ENCODE assay signal across 30 mouse cellular contexts in the genomic region with DNA sequence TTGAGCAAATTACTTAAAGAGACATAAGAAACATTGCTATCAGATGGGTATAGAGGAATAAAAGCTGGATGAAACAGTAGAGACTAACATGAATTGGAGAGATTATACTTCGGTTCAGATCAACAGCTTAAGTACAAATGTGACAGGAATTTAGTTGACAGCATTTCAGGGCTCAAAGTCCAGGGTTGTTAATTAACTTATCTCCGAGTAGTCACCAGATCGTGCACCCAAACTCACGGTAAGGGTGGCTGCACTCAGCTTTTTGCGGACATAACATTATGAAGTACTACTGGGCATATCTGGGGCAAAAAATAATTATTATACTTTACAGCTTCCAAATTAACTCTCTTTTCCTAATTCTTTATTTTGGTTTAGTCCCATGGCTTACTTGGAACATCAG.
DNase-seq lines count a peak whose midpoint lies in the region; ATAC-seq lines count a peak whose summit lies in the region.
"Had no signal": no experiment of that assay in that cellular context is flagged by ENCODE, and none has a peak within 500 bp of the region (broad histone marks: within the 10 kb centered on the region; RNA-seq: fewer than 3 reads in every experiment).

No protein-coding gene starts in this region.

- no peak overlapping the region for H3K9ac ChIP-seq in kidney, embryonic 14.5 days (ENCODE audit: low read depth, low read length)
- H3K9ac ChIP-seq: forebrain, embryonic 13.5 days; hindbrain, embryonic 15.5 days; limb, embryonic 15.5 days; midbrain, embryonic 12.5 days; neural tube, embryonic 12.5 days had no signal

- peaks cover 10% of the 10 kb centered on the region; the same call in 1 of the 2 replicates for H3K4me1 ChIP-seq in kidney, embryonic 14.5 days (ENCODE audit: control insufficient read depth, insufficient read depth, low read length)
- H3K4me1 ChIP-seq: forebrain, embryonic 13.5 days; midbrain, embryonic 12.5 days had no signal

- no peaks in the 10 kb centered on the region for H3K9me3 ChIP-seq in kidney, embryonic 14.5 days (ENCODE audit: control insufficient read depth, low read length)
- H3K9me3 ChIP-seq: forebrain, embryonic 13.5 days; hindbrain, embryonic 15.5 days; limb, embryonic 10.5 days; limb, embryonic 15.5 days; megakaryocyte, embryonic 14.5 days; midbrain, embryonic 12.5 days; neural tube, embryonic 12.5 days had no signal

- H3K27me3 ChIP-seq in kidney, embryonic 14.5 days (ENCODE audit: control insufficient read depth, insufficient read depth, low read length) = no peaks in the 10 kb centered on the region
- H3K27me3 ChIP-seq: forebrain, embryonic 13.5 days; hindbrain, embryonic 15.5 days; limb, embryonic 15.5 days; megakaryocyte, embryonic 14.5 days; midbrain, embryonic 12.5 days; neural tube, embryonic 12.5 days; Patski had no signal

- no peaks in the 10 kb centered on the region for H3K36me3 ChIP-seq in kidney, embryonic 14.5 days (ENCODE audit: control insufficient read depth, insufficient read depth, low read length)
- H3K36me3 ChIP-seq: hindbrain, embryonic 15.5 days; limb, embryonic 10.5 days; limb, embryonic 15.5 days; midbrain, embryonic 12.5 days; neural tube, embryonic 12.5 days had no signal

- WGBS in kidney, embryonic 14.5 days = 67% methylated on average over 5 of the region's 5 CpGs

- DNase-seq in kidney, adult 18-20 months = peak; percentile 40
- peak; percentile 63 to 84 for DNase-seq in kidney, adult 8-10 months
- peak; percentile 70 for DNase-seq in kidney, postnatal 14 days
- no peak for DNase-seq in spleen, adult 12 weeks (ENCODE audit: low spot score)
- no peak for DNase-seq in heart, adult 11 months
- DNase-seq in gastrocnemius, postnatal 36 days = no peak
- DNase-seq: adrenal gland, postnatal 14 days; cerebellum, adult 11 months; cerebellum, adult 9-10 months; cerebellum, postnatal 36 days; gastrocnemius, postnatal 14 days; heart, adult 18-20 months; layer of hippocampus, postnatal 36 days; lung, postnatal 4 days; right cerebral cortex, adult 18-20 months; thymus, adult 18-20 months; thymus, postnatal 25 days had no signal

- no peak overlapping the region for H3K4me2 ChIP-seq in kidney, embryonic 14.5 days (replicated peaks; ENCODE audit: low read depth, low read length)
- H3K4me2 ChIP-seq: forebrain, embryonic 13.5 days; heart, embryonic 11.5 days; hindbrain, embryonic 15.5 days; limb, embryonic 15.5 days; midbrain, embryonic 12.5 days; neural tube, embryonic 12.5 days had no signal

- ATAC-seq in kidney, embryonic 14.5 days (ENCODE audit: low FRiP score, low TSS enrichment) = no peak
- ATAC-seq: forebrain, embryonic 13.5 days; inflammation-experienced regulatory T-cells, adult 6 months; Patski had no signal

- H3K27ac ChIP-seq in kidney, embryonic 14.5 days (ENCODE audit: low read depth, low read length) = no peak overlapping the region
- H3K27ac ChIP-seq: forebrain, embryonic 13.5 days; hindbrain, embryonic 15.5 days; limb, embryonic 10.5 days; limb, embryonic 15.5 days; midbrain, embryonic 12.5 days; neural tube, embryonic 12.5 days; stomach, postnatal 0 days had no signal

- H3K4me3 ChIP-seq in kidney, embryonic 14.5 days (ENCODE audit: low read length) = no peak overlapping the region
- H3K4me3 ChIP-seq: forebrain, embryonic 13.5 days; hindbrain, embryonic 15.5 days; limb, embryonic 10.5 days; limb, embryonic 15.5 days; megakaryocyte, embryonic 14.5 days; midbrain, embryonic 12.5 days; myocyte; neural tube, embryonic 12.5 days had no signal

- intact Hi-C loops in gastrocnemius, postnatal 36 days (cut with DNase I) = no loop called here

Comparison
In these comparisons a context has a peak if more than half of its experiments do, and no peak if none do; other contexts are left out.
1. DNase-seq: peak in kidney, adult 18-20 months (single experiment), kidney, adult 8-10 months (2 of 2) and kidney, postnatal 14 days (single experiment); none in spleen, adult 12 weeks (single experiment), heart, adult 11 months (single experiment) and gastrocnemius, postnatal 36 days (0 of 2).